Mouse (Mus musculus): ENCODE results near the gene Slc30a10.

The Slc30a10 gene

DNA sequence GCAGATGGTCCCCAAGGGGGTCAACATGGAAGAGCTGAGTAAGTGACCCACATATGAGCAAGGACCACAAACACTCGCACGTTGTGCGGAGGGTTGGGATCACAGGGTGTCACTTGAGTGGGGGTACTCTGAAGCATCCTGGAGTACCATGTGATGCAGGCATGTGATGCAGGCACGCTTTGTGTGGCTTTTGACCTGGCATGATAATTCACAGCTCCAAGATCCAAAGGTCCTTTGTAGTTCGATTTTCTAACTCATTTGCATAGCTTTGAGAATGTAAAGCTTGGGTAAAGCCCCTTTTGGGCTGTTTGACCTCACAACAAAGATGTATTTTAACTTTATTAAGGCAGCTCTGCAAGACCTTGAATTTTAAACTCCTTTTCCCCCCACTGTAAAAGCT is 8.2 kb downstream of the Slc30a10 start:
- no peak for DNase-seq (ENCODE audit: low read depth, low spot score)

DNA sequence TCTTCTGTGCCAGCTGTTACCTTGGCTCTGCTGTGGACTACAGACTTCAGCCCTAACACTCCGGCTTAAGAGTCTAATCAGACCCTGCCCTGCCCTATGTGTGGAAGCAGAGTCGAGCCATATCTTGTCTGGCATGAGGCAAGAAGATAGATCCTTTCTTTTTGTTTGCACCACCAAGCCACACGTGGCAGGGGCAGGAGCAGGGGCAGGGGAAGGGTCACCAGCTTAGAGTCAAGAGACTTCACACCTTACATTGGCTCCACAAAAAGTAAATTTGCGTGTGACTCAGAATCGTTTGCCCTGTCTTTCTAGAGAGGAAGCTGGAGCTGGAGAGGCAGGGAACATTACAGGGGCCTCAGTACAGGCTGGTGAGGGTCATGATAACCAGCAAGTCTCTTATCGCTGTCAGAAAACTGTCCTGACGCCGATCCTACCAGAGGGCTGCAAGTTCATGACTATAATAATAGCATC is 14.9 kb downstream of the Slc30a10 start:
- no peak for DNase-seq (ENCODE audit: low read depth, low spot score)

DNA sequence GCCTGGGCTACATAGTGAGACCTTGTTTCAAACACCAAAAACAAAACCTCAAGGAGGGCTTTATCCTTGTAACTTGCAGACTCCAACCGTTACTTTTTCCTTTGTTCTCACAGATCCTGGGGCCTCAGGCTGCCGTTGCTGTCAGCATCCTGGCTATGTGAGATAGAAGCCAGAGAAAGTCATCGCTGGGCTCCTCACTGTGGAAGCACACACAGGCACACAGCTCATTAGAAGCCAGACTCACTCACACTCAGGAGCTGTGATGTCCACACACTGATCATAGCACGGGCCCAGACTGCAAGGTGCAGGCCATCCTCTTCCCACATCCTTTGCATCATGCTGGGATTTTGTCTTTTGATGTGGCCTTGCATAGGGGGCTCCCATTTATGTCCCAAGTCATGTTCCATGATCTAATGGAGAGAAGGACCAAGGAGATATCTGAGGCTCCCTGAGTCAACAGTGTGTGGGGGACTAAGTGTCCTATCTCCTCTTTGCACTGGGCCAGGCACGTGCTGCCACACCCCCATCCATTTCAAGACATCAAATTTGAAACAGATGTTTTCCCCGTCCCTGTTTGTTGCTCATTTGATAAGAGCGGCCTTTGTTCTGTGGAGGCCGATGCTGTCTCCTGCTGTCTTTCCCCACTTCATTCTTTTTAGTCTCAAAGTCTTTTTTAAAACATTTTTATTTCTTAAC is 17.5 kb downstream of the Slc30a10 start:
- peak; percentile 73 for DNase-seq (ENCODE audit: low read depth, low spot score)

DNA sequence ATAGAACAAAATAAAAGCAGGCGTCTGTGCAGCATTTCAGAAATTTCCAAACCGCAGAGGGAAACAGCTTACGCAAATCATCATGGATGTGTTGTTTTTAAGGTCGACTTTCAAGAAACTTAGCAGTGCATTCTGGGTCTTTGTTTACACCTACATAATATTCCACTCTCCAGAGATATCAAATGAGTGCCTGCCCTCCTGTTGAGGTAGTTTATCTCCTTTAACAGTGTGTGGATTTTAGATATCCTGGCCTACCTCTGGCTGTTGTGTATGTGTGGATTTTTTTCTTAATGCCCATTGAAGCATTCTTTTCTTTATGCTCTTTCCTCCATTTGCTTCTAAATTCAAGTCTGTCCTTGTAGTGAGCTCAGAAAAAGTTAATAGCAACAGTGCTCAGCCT is 18.1 kb downstream of the Slc30a10 start:
- DNase-seq (ENCODE audit: low read depth, low spot score), result no peak

DNA sequence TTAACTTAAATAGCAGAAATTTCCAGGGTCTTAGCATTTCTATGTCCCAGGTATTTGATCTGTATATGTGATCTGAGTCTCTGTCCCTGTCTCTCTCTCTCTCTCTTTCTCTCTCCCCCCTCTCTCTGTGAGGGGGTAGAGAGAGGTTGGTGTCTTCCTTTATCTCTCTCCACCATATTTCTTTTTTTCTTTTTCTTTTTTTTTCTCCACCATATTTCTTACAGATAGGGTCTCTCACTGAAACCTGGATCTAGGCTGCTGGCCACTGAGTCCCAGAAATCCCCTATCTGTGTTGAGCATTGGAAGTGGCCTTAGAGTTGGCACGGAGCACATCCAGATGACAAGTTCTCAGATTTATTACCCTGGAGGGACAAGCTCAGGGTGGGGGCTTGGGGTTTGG is 18.8 kb downstream of the Slc30a10 start:
- no peak for DNase-seq (ENCODE audit: low read depth, low spot score)

DNA sequence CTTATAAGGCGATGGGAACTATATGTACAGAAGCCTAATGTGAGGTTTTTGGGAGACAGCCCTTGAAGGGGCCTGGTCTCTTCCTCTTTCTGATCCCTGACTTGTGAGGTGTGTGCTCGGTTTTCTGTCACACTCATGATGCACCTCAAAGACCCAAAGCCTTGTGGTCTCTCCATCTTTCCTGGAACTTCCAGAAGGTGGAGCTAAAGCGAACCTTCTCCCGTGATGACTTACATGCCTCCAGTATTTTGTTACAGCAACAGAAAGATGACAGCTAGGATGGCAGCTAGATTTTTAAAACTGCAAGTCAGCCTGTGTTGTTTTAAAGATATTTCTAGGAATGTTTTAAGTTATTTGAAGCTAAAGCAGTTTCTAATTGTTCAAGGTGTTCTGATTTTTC is 25.2 kb downstream of the Slc30a10 start:
- no peak for DNase-seq (ENCODE audit: low read depth, low spot score)

DNA sequence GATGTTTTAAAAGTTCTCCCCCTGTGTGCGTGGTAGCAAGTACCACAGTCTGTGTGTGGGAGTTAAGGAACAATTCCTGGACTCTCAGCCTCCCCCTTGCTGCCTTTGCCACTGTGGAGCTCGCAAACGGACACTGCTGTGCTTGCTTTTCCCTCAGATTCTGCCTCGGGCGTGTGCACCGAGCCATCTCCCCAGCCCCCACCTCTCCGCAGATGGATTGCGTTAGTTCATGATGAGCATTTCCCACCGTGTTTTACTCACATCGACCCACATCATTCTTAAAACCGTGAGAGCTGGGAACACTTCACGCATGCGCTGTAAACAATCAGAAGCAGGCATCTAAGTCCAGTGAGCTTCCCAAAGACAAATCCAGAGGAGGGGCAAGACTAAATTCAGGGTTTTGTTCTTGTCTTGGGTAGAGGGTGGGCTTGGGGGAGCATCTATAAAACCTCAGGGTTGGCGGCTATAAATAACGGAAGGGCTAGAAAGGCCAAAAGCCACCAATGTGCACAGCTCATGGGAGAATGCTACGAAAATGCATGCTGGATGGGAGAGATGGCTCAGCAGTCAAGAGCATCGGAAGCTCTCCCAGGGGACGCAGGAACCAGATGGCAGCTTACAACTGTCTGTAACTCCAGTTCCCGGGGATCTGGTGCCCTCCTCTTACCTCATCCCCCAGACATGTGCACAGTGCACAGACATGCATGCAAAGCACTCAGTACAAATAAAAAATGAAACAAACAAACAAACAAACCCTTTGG is 27.5 kb downstream of the Slc30a10 start:
- no peak for DNase-seq (ENCODE audit: low read depth, low spot score)

DNA sequence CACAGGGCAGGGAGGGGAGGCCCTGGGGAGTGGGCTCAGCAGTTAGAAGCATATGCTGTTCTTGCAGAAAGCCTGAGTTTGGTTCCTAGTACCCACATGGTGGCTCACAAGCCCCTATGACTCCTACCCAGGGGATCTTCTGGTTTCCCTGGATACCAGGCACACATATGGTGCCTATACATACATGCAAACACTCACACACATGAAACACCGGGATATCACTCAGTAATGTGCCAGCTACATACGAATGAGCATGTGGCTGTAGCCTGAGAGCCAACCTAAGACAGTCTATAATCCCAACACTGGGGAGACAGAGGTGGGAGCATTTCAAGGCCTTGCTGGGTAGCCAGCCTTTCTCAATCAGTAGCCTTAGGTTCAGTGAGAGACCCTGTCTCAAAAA is 28.1 kb downstream of the Slc30a10 start:
- no peak for DNase-seq (ENCODE audit: low read depth, low spot score)

DNA sequence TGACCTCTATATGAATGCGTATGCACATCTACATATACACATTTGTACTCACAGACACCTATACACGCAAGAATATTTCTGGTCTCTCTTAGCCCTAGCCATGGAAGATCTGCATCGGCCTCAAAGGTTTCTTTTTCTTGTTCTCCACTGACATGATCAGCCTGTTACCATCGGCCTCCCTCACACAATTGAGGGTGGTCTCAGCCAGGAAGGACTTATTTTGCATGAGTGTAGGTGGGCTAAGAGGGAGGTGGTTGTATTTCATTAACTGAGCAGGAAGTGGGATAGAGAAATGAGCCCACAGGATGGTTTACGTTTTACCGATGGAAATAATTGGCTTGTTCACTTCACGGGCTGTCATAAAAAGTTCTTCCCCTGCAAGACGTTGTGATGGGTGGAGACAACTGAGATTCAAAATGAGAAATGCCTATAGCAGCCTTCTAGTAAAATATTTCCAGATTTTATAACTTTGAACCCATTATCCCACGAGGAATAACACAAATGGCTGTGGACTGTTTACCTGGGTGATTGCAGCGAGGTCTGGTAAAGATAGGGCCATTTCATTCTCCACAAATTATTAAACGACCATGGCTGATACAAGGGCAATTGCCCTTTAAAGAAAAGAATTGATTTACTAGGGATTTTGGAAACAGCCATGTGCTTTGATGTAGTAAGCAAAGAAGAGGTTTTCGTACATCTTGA is 28.9 kb downstream of the Slc30a10 start:
- DNase-seq (ENCODE audit: low read depth, low spot score), result no peak

DNA sequence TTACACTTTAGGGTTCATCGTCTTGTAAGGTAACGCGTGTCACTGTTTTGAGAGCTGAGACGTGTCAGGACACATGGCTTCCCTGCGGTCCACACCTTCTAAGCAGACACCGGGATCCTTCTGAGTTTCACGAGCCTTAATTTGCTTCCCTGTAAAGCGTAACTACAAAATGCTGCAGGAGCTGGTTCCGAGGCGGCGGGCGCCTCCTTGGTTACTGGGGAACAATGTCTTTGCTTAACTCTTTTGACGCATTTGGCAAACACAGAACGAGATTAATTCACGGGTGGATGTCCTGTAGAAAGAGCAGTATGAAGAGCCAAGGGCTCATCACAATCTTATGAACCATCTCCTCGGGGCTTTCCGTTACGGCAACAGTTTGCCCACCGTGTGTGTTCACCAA is 29.6 kb downstream of the Slc30a10 start:
- no peak for DNase-seq (ENCODE audit: low read depth, low spot score)

DNA sequence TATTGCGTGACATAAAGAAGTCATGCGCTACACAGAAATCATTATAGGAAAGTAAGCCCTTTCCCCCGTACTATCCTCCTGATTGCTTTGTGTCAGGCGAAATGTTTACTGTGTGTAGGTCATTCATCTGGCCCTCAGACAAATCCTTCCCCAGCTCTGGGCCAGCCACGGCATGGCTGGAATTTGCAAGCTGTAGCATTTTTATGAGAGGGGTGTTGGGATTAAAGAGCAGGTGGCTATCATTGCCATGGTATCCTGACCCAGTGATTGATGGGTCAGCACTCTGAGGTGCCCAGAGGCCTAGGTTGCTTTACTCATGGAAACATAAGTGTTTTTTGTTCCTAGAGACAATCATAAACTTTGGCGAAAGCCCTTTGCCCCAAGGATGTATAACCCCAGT is 35.2 kb downstream of the Slc30a10 start:
- DNase-seq (ENCODE audit: low read depth, low spot score), result no peak

DNA sequence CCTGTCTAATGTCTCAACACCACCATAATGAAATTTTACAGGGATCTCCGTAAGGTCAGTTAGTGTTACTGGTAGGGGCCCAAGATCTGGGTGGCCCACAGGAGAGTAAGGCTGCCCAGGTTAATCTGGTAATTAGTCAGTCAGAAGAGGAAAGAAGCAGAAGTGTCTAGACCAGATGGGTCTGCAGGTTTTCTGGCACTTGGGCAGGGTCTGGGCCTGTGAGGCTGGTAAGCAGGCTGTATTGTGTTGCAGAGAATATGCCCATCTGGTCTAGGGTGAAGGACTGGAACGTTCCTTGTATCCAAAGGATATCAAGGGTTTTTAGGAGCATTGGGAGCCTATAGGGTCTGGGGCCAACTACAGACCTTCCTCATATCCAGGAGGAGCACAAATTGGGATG is 36.0 kb downstream of the Slc30a10 start:
- no peak for DNase-seq (ENCODE audit: low read depth, low spot score)

DNA sequence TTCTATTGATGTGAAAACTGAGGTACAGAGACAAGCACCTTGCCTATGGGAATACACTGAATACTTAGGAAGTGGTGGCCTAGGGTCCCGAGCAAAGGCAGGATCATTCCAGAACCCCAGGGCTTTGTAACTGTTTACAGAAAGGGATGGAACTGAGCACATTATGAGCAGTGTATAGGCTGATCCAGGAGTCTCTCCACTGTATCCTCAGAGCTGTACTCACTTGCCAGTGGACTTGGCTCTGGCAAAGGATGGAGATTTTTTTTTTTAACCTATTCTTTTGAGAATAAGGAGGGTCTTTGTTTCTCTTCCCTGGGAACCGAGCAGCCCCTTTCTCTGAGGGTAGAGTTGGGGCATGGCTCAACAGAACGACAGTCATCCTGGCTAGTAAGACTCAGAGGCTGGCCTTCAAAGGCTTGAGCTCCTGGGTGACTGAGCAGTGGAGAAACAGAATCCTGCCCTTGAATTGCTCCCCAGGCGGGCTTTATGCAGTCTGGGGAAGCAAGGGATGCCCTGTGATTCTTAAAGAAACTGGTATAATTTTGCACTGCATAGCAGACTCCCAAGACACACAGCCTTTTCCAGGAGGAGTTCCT is 38.9 kb downstream of the Slc30a10 start:
- DNase-seq (ENCODE audit: low read depth, low spot score), result no peak

DNA sequence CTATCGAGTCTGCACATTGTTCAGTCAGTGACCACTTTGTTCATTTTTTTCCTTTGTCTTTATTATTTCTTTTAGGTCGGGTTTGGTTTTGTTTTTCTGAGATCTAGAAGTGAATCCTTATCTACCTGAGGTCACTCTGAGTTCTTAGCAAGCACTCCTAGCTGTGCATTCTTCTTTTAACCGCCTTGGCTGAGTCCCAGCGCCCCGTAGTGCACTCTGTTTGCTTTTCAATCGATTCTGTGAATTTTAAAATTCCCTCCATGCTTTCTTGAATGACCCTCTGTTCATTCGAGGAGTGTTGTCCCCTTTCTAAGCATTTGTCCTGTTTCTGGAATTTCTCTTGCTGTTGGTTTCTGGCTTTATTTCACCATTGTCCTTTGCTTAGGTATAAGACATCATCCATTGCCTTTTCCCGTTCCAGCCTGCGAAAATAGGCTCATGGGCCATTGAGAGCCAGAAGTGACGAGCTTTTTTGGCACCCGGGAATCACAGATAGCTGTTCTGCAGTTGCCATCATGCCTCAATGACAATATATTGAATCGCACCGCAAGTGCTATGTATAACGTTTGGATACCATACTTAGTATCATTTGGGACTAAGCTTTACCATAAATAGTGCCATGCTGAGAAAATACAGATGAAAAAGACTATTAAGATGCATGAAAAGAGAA is 42.3 kb downstream of the Slc30a10 start:
- DNase-seq (ENCODE audit: low read depth, low spot score), result no peak

DNA sequence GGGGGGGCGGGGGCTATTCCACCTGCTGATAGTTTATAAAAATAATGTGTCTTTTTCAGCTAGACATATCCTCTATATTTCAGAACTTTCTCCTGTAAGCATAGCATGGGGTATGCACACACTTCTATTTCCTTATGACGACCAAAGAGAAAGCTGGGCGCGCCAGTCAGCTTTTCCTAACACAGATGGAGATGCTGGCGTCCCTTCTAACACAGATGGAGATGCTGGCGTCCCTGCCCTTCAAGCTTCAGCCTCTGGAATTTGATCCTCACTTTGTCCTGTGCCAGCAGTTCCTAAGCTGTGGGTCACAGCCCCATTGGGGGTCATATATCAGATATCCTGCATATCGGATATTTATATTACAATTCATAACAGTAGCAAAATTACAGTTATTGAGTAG is 46.0 kb downstream of the Slc30a10 start:
- DNase-seq (ENCODE audit: low read depth, low spot score), result no peak

DNA sequence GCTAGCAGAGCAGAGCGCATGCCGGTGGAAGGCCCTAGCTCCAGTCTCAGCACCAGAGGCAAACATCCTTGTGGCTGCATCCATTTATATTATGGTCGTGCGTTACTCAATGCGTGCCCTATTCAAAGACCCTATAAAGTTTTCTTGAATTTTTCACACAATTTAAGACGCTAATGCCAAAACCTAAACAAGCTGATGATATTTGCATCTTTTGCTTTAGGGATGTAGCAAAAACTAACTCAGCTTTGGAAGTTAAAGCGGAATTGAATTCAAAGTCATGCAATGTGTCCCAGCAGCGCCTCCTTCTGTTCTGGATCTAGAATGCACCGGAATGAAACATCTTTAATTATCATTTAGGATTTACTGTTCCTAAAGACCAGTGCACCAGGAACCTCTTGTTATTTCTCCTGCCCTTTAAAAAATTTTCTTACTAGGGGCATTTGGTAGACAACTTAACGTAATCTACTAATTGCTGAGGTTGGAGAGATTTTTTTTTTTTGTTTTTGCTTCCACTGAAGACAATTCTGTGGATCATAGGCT is 47.2 kb downstream of the Slc30a10 start:
- DNase-seq (ENCODE audit: low read depth, low spot score), result peak; percentile 75

DNA sequence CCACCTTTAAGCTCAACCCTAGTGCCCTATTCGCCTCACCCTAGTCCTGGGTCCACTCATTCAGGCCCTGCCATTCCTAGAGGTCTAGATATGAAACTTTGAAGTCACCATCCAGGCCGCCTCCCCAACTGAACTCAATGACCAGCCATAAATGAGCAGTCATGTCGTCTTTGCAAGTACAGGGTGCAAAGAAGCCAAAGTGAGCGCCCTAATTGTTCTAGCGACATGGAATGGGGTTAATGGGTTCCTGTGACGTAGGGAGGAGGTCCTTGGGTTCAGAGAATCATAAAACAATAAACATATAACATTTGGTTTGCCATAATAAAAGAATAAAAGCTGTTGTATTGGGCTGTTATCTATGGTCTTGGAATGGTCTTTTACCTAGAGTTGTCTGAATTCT is 47.9 kb downstream of the Slc30a10 start:
- no peak for DNase-seq (ENCODE audit: low read depth, low spot score)

DNA sequence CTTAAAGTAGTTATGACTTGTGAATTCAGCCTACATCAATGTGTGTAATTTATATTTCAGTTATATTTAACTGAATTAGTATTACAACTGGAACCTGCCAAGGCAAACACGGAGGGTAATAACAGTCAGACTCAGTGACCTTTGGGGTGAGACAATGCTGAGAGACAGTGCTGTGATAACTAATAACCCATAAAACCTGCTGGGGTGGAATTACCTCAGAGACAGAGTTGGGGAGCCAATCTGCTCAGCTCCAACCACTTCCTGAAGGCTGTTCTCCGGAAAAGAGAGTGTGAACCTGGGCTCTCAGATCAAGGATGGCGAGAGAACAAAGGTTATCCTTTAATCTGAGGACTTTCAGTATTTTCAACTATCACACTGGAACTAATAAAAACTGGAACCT is 54.4 kb downstream of the Slc30a10 start:
- no peak for DNase-seq (ENCODE audit: low read depth, low spot score)

DNA sequence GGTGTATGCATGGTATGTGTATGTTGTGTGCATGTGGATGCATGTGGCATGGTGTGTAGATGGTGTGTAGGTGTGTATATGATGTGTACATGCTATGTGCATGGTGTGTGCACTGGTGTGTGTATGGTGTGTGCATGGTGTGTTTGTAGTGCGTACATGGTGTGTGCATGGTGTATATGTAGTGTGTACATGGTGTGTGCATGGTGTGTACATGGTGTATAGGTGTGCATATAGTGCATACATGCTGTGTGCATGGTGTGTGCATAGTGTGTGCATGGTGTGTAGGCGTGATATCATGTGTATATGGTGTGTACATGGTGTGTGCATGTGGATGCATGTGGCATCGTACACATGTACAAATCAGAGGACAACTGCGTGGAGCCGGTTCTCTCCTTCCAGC is 56.7 kb downstream of the Slc30a10 start:
- DNase-seq (ENCODE audit: low read depth, low spot score), result no peak

DNA sequence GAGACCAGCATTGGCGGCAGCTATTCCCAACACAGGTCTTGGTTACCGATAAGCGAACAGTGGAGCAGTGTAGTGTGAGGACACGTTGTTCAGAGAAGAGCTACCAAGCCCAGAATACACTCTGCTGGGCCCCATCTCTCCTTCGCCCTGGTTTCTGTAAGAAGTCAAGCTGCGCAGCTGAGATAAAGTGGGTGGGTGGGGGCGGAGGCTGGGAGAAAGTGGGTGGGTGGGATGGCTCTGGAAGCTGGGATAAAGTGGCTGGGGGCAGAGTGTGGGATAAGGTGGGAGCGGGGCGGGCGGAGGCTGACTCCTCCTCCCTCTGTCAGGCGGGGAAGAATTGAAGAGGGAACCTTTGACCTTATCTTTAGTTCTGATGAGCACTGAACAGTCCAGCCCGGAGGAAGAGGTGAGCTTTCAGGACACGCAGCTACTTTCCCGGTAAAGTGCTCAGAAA is 60.9 kb downstream of the Slc30a10 start:
- peak; percentile 71 for DNase-seq (ENCODE audit: low read depth, low spot score)

DNA sequence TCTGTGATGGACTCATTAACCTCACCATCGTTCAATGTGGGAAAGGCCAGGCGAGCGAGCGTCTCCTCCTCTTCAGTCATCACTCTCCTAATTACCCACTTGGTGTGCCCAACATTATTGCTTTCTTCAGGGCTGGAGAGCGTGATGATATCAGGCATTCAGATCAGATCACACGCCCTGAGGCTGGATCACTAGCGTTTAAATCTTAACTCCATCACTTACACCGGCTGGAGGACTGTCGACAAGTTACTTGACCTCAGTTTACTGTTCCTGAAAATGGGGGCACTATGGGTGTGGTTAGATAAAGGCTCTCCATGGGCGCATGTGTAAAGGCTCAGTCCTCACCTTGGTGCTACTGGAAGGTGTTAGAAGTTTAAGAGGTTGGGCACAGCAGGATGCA is 61.4 kb downstream of the Slc30a10 start:
- peak; percentile 53 for DNase-seq (ENCODE audit: low read depth, low spot score)

Measured in c-Kit-negative CD71-positive TER-119-positive erythroid progenitor cells, embryonic 14.5 days (primary cell).